Mouse (Mus musculus) liver, adult 2 months (tissue): Measurements from ENCODE around the gene Mc1r.

Experiments used
- CTCF ChIP-seq: fragments of 200-500 bp; IDR thresholded peaks from 2 replicates; pipeline ENCODE4 v1.5.1; 2011; ENCODE audit warnings: low read depth, low read length, control low read depth
- POLR2A ChIP-seq: fragments of 200-500 bp; IDR thresholded peaks from 2 replicates; pipeline ENCODE4 v1.6.1; 2011; ENCODE audit warnings: low read length, control low read depth; ENCODE audit not compliant: insufficient read depth; ENCODE audit errors: extremely low read depth

DNA sequence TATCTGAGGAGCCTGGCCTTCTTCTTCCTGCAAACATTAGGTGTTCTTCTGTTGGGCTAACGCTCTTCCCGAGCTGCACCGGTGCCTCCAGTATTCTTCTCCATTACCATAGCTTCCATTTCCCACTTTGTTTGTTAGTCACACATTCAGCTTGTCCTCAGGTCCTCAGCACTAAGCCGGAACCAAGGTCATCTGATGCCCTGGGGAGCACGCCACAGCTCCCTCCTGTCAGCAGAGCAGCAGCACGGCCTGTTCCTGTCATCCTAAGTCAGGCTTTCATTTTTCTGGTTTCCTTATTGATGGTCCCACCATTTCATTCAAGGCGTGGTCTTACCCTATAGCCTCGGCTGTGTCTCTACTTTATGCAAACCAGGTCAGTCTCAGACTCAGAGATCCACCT lies 19.1 kb upstream of the Mc1r start:
- TF ChIP-seq CTCF (no peak), POLR2A (no peak)
